Mouse (Mus musculus) heart, embryonic 15.5 days (tissue): ENCODE results near the gene Vapb. TPM values are rescaled to one million over a fixed set of nuclear protein-coding genes. Genes with fewer than 3 reads are reported as not detected.
"Not testable (repeated sequence)": the region's sequence is repeated elsewhere in the genome, so short reads cannot be mapped to it uniquely, and the experiment has no call there.

ENCODE experiments used
- ATAC-seq: fragments of 200-750 bp; cut with Nextera tagmentation; replicated peaks from 2 replicates; pipeline ENCODE4 v1.8.0; 2017; ENCODE audit warnings: low read depth, moderate TSS enrichment; ENCODE audit not compliant: insufficient number of reproducible peaks, insufficient read depth, low FRiP score
- H3K27ac ChIP-seq: fragments of 300-500 bp; sonication (generic); 2 replicates; pipeline ENCODE4 v1.5.1; 2015; ENCODE audit warnings: mild to moderate bottlenecking, inconsistent platforms
- H3K27me3 ChIP-seq: fragments of 300-500 bp; sonication (generic); 2 replicates; pipeline ENCODE4 v1.6.1; 2015; ENCODE audit warnings: inconsistent platforms
- H3K36me3 ChIP-seq: fragments of 300-500 bp; sonication (generic); 2 replicates; pipeline ENCODE4 v1.6.1; 2015; ENCODE audit warnings: mild to moderate bottlenecking, inconsistent platforms
- H3K4me1 ChIP-seq: fragments of 300-500 bp; sonication (generic); replicated peaks from 2 replicates; pipeline ENCODE4 v1.6.1; 2015; ENCODE audit warnings: inconsistent platforms
- H3K4me2 ChIP-seq: fragments of 300-500 bp; sonication (generic); 2 replicates; pipeline ENCODE4 v1.6.1; 2015; ENCODE audit warnings: inconsistent platforms, mild to moderate bottlenecking, moderate library complexity
- H3K4me3 ChIP-seq: fragments of 300-500 bp; sonication (generic); 2 replicates; pipeline ENCODE4 v1.5.1; 2015; ENCODE audit warnings: mild to moderate bottlenecking, inconsistent platforms
- H3K9ac ChIP-seq: fragments of 300-500 bp; sonication (generic); 2 replicates; pipeline ENCODE4 v1.6.1; 2015; ENCODE audit warnings: mild to moderate bottlenecking, inconsistent platforms
- H3K9me3 ChIP-seq: fragments of 300-500 bp; sonication (generic); replicated peaks from 2 replicates; pipeline ENCODE4 v1.6.1; 2016; ENCODE audit warnings: inconsistent platforms
- WGBS: fragments of 180-500 bp; shearing (Covaris S2); methylation state at CpG from one replicate; pipeline ENCODE4 v1.1.7; 2015; ENCODE audit warnings: mixed read lengths; 5-methylcytosine and 5-hydroxymethylcytosine counted together
- polyA plus RNA-seq: library from polyadenylated mRNA; unstranded; fragments of >200 nt; fragmentation: Nextera tagmentation; extraction: Ambion mirVana; gene quantifications from 2 replicates; pipeline ENCODE4 v1.2.1, GENCODE M21; 2015

Gene Vapb
- polyA plus RNA-seq: 8.0 and 9.8 TPM in 2 replicates

GRCm38 (mm10) chr2:173737222-173737989, at the start of gene Vapb:
Vapb (plus strand) TSS chr2:173737511.
- Histone ChIP-seq H3K4me2 (peak within 1 kb of the TSS; percentile 82), H3K9ac (peak within 1 kb of the TSS; percentile 72), H3K9me3 (no peaks in the 10 kb centered on the region), H3K4me1 (peaks cover 14% of the 10 kb centered on the region), H3K36me3 (no peaks in the 10 kb centered on the region), H3K27me3 (no peaks in the 10 kb centered on the region), H3K4me3 (peak within 1 kb of the TSS; percentile 85), H3K27ac (peak within 1 kb of the TSS; percentile 72)
- WGBS: under 1% methylated on average over 70 of the region's 70 CpGs
- ATAC-seq: peak; percentile 97

- H3K36me3 ChIP-seq: peaks cover 9% of the 10 kb centered on the region; the same call in 1 of the 2 replicates
- H3K9me3 ChIP-seq: no peaks in the 10 kb centered on the region
- ATAC-seq: no peak
- peaks cover 16% of the 10 kb centered on the region for H3K4me1 ChIP-seq
- no peak overlapping the region for H3K4me2 ChIP-seq
- H3K27me3 ChIP-seq: no peaks in the 10 kb centered on the region
- no peak overlapping the region for H3K9ac ChIP-seq
- H3K27ac ChIP-seq: no peak overlapping the region
- H3K4me3 ChIP-seq: no peak overlapping the region
These were observed 47.5 kb upstream of the Vapb start for GRCm38 (mm10) chr2:173689835-173690234.

DNA sequence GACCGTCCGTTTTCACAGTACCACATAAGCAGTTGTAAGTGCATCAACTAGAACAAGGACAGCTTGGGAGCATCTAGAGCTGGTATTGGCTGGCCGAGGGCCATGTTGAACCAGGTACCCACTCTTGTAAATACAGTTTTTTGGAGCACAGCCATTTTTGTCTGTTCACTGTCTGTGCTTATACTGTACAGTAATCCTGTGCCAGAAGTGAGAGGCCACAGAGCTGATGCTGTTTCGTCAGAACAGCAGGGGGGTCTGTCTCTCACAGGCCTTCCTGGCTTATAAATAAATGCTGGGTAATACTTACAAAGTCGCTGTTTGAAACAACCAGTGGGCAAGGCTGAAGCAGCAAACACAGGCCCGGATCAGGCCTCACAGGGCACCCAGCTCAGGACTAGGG, 45.6 kb upstream of the Vapb start:
- no peak overlapping the region for H3K9ac ChIP-seq
- H3K27ac ChIP-seq: no peak overlapping the region
- H3K9me3 ChIP-seq: no peaks in the 10 kb centered on the region
- 81% methylated on average over 6 of the region's 6 CpGs for WGBS
- H3K27me3 ChIP-seq: no peaks in the 10 kb centered on the region
- H3K36me3 ChIP-seq: peaks cover 22% of the 10 kb centered on the region; the same call in 1 of the 2 replicates
- H3K4me3 ChIP-seq: no peak overlapping the region
- no peak for ATAC-seq
- no peak overlapping the region for H3K4me2 ChIP-seq
- H3K4me1 ChIP-seq: peaks cover 16% of the 10 kb centered on the region

GRCm38 (mm10) chr2:173692693-173693092, 44.6 kb upstream of the Vapb start:
- peaks cover 30% of the 10 kb centered on the region; the same call in 1 of the 2 replicates for H3K36me3 ChIP-seq
- H3K9me3 ChIP-seq: no peaks in the 10 kb centered on the region
- H3K4me3 ChIP-seq: no peak overlapping the region
- peak overlapping the region; percentile 48 for H3K27ac ChIP-seq
- WGBS: 48% methylated on average over 2 of the region's 2 CpGs
- no peaks in the 10 kb centered on the region for H3K27me3 ChIP-seq
- H3K4me2 ChIP-seq: no peak overlapping the region
- H3K4me1 ChIP-seq: peaks cover 16% of the 10 kb centered on the region
- H3K9ac ChIP-seq: no peak overlapping the region
- peak; percentile 62 for ATAC-seq

DNA sequence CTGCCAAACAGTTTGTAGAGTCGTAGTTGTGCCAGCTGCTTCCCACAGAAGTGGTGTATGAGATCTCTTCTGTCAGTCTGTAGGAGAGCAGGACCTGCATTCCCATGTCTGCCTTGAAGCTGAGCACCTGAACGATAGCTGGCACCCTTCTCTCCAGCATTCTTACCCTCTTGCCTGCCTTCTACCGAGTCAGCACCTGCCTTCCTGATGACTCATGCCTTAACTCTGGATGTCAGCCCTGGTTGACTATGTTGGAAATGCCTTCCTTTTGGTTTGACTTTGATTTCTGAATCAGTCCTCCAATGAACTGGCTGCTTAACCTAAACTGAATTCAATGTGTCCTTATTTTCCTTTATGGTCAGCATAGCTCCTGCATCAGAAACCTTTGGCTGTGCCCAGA, 38.5 kb upstream of the Vapb start:
- Histone ChIP-seq H3K9ac (no peak overlapping the region), H3K4me1 (peaks cover 18% of the 10 kb centered on the region), H3K36me3 (peaks cover 44% of the 10 kb centered on the region), H3K4me3 (no peak overlapping the region), H3K27me3 (no peaks in the 10 kb centered on the region), H3K27ac (no peak overlapping the region), H3K9me3 (no peaks in the 10 kb centered on the region), H3K4me2 (no peak overlapping the region)
- 60% methylated on average over 3 of the region's 3 CpGs for WGBS
- ATAC-seq: no peak

DNA sequence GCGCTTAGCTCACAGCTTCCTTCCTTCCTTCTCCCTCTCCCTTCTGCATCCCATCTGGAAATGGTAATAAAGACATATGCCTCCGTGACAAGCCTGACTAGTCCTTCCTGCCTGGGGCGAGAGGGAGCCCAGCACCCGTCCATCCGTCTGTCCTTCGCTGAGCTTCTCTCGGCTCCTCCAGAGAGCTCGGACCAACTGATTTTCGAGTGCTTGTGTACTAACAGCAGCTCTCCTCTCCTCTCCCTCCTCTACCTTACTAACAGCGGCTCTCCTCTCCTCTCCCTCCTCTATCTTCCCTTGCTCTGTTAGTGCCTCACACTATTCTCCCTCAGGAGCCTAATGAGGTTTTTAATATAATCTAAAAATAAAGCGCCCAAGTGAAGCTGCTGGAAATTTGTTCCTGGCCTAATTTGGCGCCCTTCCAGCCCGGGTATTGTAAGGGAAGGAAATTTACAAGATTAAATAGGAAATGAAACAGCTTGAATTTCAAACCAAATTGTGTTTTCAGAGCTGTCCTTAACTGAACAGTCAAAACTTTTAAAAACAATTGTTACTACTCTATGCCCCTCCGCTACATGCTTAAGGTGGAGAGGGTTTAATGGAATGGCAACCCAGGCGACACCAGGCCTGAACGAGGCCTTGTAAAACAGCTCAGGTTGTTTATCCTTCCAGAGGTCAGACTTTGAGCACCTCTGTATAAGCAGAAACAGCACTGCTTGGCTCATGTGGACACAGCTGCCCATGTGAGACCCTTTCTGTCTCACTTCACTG, 35.0 kb upstream of the Vapb start:
- Histone ChIP-seq H3K36me3 (peaks cover 32% of the 10 kb centered on the region), H3K27ac (peak overlapping the region; percentile 77), H3K4me3 (no peak overlapping the region), H3K4me2 (no peak overlapping the region), H3K9ac (no peak overlapping the region), H3K9me3 (no peaks in the 10 kb centered on the region), H3K27me3 (no peaks in the 10 kb centered on the region), H3K4me1 (peaks cover 24% of the 10 kb centered on the region)
- ATAC-seq: peak; percentile 29; the same call in 1 of the 2 replicates
- 51% methylated on average over 16 of the region's 16 CpGs for WGBS

- peak overlapping the region; percentile 77 for H3K27ac ChIP-seq
- WGBS: 75% methylated on average over 12 of the region's 12 CpGs
- H3K27me3 ChIP-seq: no peaks in the 10 kb centered on the region
- no peak overlapping the region for H3K4me2 ChIP-seq
- ATAC-seq: peak; percentile 30; the same call in 1 of the 2 replicates
- H3K4me3 ChIP-seq: no peak overlapping the region
- no peaks in the 10 kb centered on the region for H3K9me3 ChIP-seq
- H3K4me1 ChIP-seq: peaks cover 24% of the 10 kb centered on the region
- H3K36me3 ChIP-seq: peaks cover 27% of the 10 kb centered on the region
- no peak overlapping the region for H3K9ac ChIP-seq
These were observed 34.5 kb upstream of the Vapb start for GRCm38 (mm10) chr2:173702867-173703237.

- Histone ChIP-seq H3K4me2 (no peak overlapping the region), H3K9me3 (no peaks in the 10 kb centered on the region), H3K4me3 (no peak overlapping the region), H3K27me3 (no peaks in the 10 kb centered on the region), H3K4me1 (peaks cover 24% of the 10 kb centered on the region), H3K9ac (no peak overlapping the region), H3K36me3 (peaks cover 13% of the 10 kb centered on the region), H3K27ac (no peak overlapping the region)
- ATAC-seq: no peak
- WGBS: 69% methylated on average over 15 of the region's 15 CpGs
These were observed 31.3 kb upstream of the Vapb start for GRCm38 (mm10) chr2:173705827-173706551.

- not testable (repeated sequence) for H3K9me3 ChIP-seq, ATAC-seq, H3K4me2 ChIP-seq, H3K27ac ChIP-seq, H3K9ac ChIP-seq, H3K4me3 ChIP-seq, H3K27me3 ChIP-seq, H3K36me3 ChIP-seq
- H3K4me1 ChIP-seq: peaks cover 10% of the 10 kb centered on the region
These were observed 29.7 kb upstream of the Vapb start for GRCm38 (mm10) chr2:173707626-173708025.

DNA sequence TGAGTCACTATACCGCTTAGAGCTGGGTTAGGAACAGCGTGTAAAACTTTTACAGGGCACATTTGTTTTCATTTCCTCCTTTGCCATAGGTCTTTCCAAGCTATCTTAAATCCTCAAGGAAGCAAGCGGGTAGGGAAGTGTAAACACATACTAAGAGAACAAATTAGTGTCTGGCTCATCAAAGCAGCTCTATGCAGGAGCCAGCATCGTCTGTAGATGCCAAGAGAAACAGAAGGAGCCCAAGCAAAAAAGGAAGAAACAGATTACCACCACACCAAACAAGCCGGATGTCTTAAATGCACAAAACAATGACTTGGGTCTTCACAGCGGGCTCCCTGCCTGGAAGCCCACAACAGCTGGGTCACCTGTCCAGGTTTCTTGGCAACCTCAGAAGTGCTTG, 27.1 kb upstream of the Vapb start:
- H3K4me3 ChIP-seq: no peak overlapping the region
- no peak for ATAC-seq
- no peaks in the 10 kb centered on the region for H3K9me3 ChIP-seq
- peaks cover 5% of the 10 kb centered on the region; the same call in 1 of the 2 replicates for H3K36me3 ChIP-seq
- H3K27ac ChIP-seq: no peak overlapping the region
- H3K4me1 ChIP-seq: peaks cover 7% of the 10 kb centered on the region; the same call in 1 of the 2 replicates
- no peak overlapping the region for H3K4me2 ChIP-seq
- WGBS: 70% methylated on average over 6 of the region's 6 CpGs
- H3K27me3 ChIP-seq: no peaks in the 10 kb centered on the region
- no peak overlapping the region for H3K9ac ChIP-seq

- H3K9me3 ChIP-seq: no peaks in the 10 kb centered on the region
- H3K4me1 ChIP-seq: no peaks in the 10 kb centered on the region
- no peak for ATAC-seq
- no peaks in the 10 kb centered on the region for H3K27me3 ChIP-seq
- no peak overlapping the region for H3K27ac ChIP-seq
- H3K4me2 ChIP-seq: no peak overlapping the region
- no peak overlapping the region for H3K9ac ChIP-seq
- WGBS: 58% methylated on average over 10 of the region's 10 CpGs
- H3K36me3 ChIP-seq: no peaks in the 10 kb centered on the region
- no peak overlapping the region for H3K4me3 ChIP-seq
These were observed 24.7 kb upstream of the Vapb start for GRCm38 (mm10) chr2:173712656-173713055.
